Mouse (Mus musculus) cerebellum, adult 2 months (tissue): ENCODE results near the gene Ccdc12.

Experiments used
- CTCF ChIP-seq: fragments of 200-500 bp; IDR thresholded peaks from 2 replicates; pipeline ENCODE4 v1.5.1; 2011; ENCODE audit warnings: low read depth, mild to moderate bottlenecking, control low read depth, low read length, moderate library complexity, borderline replicate concordance; ENCODE audit not compliant: insufficient read depth
- POLR2A ChIP-seq: fragments of 200-500 bp; IDR thresholded peaks from 2 replicates; pipeline ENCODE4 v1.6.1; 2011; ENCODE audit warnings: low read length, control low read depth, borderline replicate concordance; ENCODE audit not compliant: insufficient read depth

- TF ChIP-seq CTCF (no peak), POLR2A (no peak)
Measured at GRCm38 (mm10) chr9:110711532-110711931, 55.2 kb downstream of the Ccdc12 start.
